Mouse (Mus musculus) ES-Bruce4 (cell line): ENCODE results near the gene Arntl2. TPM values are rescaled to one million over a fixed set of nuclear protein-coding genes. Genes with fewer than 3 reads are reported as not detected.

Source experiments
- H3K27ac ChIP-seq: 2 replicates; pipeline ENCODE4 v1.5.1; 2012; ENCODE audit warnings: low read length, inconsistent platforms; ENCODE audit not compliant: insufficient read depth
- H3K27me3 ChIP-seq: 2 replicates; pipeline ENCODE4 v1.6.1; 2012; ENCODE audit warnings: mild to moderate bottlenecking, low read length, inconsistent platforms; ENCODE audit not compliant: control insufficient read depth, poor library complexity, insufficient read depth, severe bottlenecking
- H3K36me3 ChIP-seq: 2 replicates; pipeline ENCODE4 v1.6.1; 2012; ENCODE audit warnings: inconsistent platforms, mild to moderate bottlenecking, low read length, moderate library complexity; ENCODE audit not compliant: control insufficient read depth, poor library complexity, insufficient read depth, severe bottlenecking
- H3K4me1 ChIP-seq: one replicate; pipeline ENCODE4 v1.8.1; 2011; ENCODE audit warnings: low read length; ENCODE audit not compliant: control insufficient read depth, insufficient read depth
- H3K4me3 ChIP-seq: 2 replicates; pipeline ENCODE4 v1.5.1; 2011; ENCODE audit warnings: low read depth, mild to moderate bottlenecking, low read length
- H3K9ac ChIP-seq: 2 replicates; pipeline ENCODE4 v1.6.1; 2012; ENCODE audit warnings: low read depth, mild to moderate bottlenecking, inconsistent platforms; ENCODE audit not compliant: poor library complexity, severe bottlenecking
- H3K9me3 ChIP-seq: replicated peaks from 2 replicates; pipeline ENCODE4 v1.6.1; 2012; ENCODE audit warnings: mild to moderate bottlenecking, low read length, inconsistent platforms; ENCODE audit not compliant: control insufficient read depth, poor library complexity, insufficient read depth, severe bottlenecking
- CTCF ChIP-seq: IDR thresholded peaks from one replicate; pipeline ENCODE4 v1.8.1; 2011; ENCODE audit warnings: low read depth, low read length
- EP300 ChIP-seq: IDR thresholded peaks from 2 replicates; pipeline ENCODE4 v1.6.1; 2011; ENCODE audit warnings: low read depth, low read length; ENCODE audit not compliant: insufficient read depth
- POLR2A ChIP-seq: IDR thresholded peaks from one replicate; pipeline ENCODE4 v1.8.1; 2011; ENCODE audit warnings: low read length; ENCODE audit not compliant: insufficient read depth
- polyA plus RNA-seq: library from polyadenylated mRNA; stranded (reverse); fragments of >200 nt; gene quantifications from 2 replicates; pipeline ENCODE4 v1.2.4, GENCODE M21; 2011; ENCODE audit warnings: low read depth; ENCODE audit not compliant: missing spikeins, insufficient read depth, insufficient read length

Arntl2 gene
- polyA plus RNA-seq, 1 experiment = 18.6 TPM

DNA sequence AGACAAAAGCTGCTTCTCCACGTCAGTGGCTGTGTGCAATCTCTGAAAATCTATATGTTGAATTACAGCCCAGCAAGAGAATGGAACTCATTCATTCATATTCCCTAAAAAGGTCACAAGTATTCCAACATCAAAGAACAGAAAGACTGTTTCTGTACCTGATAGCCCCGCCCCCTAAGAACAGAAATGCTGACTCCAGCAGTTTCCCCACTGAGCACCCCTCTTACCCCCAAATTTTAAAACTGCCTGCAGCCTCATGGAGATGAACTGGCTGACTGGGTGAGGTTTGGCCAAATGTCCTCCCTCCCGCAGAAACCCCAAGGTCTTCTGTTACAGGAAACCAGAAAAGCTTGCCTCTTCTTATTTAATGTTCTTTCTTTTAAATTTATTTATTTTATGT lies 51.5 kb downstream of the Arntl2 start:
- H3K4me1 ChIP-seq = no peaks in the 10 kb centered on the region
- no peak overlapping the region for H3K27ac ChIP-seq
- H3K36me3 ChIP-seq = no peaks in the 10 kb centered on the region
- H3K4me3 ChIP-seq = no peak overlapping the region
- H3K9me3 ChIP-seq = no peaks in the 10 kb centered on the region
- H3K27me3 ChIP-seq = no peaks in the 10 kb centered on the region
- H3K9ac ChIP-seq = no peak overlapping the region
- TF ChIP-seq EP300 (no peak), POLR2A (no peak), CTCF (no peak)

DNA sequence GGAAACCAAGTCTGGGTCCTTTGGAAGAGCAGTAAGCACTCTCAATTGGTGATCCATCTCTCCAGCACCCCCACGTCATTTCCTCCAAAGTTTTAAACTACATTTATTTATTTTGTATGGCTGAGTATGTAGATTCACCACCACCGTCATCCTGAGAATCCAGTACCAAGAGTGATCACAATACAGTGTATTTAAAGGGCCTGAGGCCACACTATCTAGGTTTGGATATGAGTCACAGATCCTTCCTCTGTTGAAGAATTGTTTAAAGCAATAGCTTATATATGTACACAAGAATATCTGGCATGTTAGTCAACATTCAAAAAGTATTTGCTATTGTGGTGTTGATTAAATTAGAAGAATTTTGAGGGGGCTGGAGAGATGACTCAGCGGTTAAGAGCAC lies 52.4 kb downstream of the Arntl2 start:
- no peaks in the 10 kb centered on the region for H3K36me3 ChIP-seq
- TF ChIP-seq POLR2A = no peak
- H3K9ac ChIP-seq = no peak overlapping the region
- no peaks in the 10 kb centered on the region for H3K27me3 ChIP-seq
- no peaks in the 10 kb centered on the region for H3K4me1 ChIP-seq
- H3K4me3 ChIP-seq = no peak overlapping the region
- no peak overlapping the region for H3K27ac ChIP-seq
- H3K9me3 ChIP-seq = no peaks in the 10 kb centered on the region

GRCm38 (mm10) chr6:146850050-146850449 lies 54.2 kb downstream of the Arntl2 start, which contains the start of gene Smco2:
TSS of gene Smco2 (plus strand) at chr6:146850104.
- Histone ChIP-seq H3K27me3 (no peaks in the 10 kb centered on the region), H3K4me3 (no peak within 1 kb of the TSS), H3K27ac (no peak within 1 kb of the TSS), H3K9ac (no peak within 1 kb of the TSS), H3K9me3 (no peaks in the 10 kb centered on the region), H3K36me3 (no peaks in the 10 kb centered on the region), H3K4me1 (no peaks in the 10 kb centered on the region)
- TF ChIP-seq EP300 (no peak), POLR2A (no peak), CTCF (no peak)

GRCm38 (mm10) chr6:146851916-146852315 lies 56.1 kb downstream of the Arntl2 start:
- H3K36me3 ChIP-seq = no peaks in the 10 kb centered on the region
- H3K4me1 ChIP-seq = no peaks in the 10 kb centered on the region
- no peaks in the 10 kb centered on the region for H3K9me3 ChIP-seq
- H3K4me3 ChIP-seq = no peak overlapping the region
- no peak overlapping the region for H3K9ac ChIP-seq
- H3K27ac ChIP-seq = no peak overlapping the region
- H3K27me3 ChIP-seq = no peaks in the 10 kb centered on the region
- TF ChIP-seq CTCF (no peak), EP300 (no peak), POLR2A (no peak)

DNA sequence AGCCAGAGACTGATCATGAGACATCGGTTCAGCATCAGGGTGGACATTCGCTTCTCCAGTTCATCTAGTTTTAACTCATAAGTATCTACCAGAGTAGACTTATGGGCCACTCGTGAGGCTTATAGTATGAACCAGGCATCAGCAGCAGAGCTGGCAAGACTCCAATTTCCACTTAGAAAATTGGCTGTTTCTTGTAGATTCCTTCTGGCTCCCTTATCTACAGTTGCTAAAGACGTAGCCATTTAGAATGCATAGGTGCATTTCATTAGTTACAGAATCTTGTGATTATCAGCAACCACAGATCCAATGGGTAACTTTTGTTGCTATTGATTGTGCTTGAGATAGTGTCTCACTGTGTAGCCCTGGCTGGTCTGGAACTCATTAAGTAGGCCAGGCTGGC lies 56.9 kb downstream of the Arntl2 start:
- no peaks in the 10 kb centered on the region for H3K36me3 ChIP-seq
- no peaks in the 10 kb centered on the region for H3K4me1 ChIP-seq
- no peaks in the 10 kb centered on the region for H3K9me3 ChIP-seq
- H3K27ac ChIP-seq = no peak overlapping the region
- H3K27me3 ChIP-seq = no peaks in the 10 kb centered on the region
- no peak overlapping the region for H3K4me3 ChIP-seq
- no peak overlapping the region for H3K9ac ChIP-seq
- TF ChIP-seq POLR2A (no peak), CTCF (no peak), EP300 (no peak)

DNA sequence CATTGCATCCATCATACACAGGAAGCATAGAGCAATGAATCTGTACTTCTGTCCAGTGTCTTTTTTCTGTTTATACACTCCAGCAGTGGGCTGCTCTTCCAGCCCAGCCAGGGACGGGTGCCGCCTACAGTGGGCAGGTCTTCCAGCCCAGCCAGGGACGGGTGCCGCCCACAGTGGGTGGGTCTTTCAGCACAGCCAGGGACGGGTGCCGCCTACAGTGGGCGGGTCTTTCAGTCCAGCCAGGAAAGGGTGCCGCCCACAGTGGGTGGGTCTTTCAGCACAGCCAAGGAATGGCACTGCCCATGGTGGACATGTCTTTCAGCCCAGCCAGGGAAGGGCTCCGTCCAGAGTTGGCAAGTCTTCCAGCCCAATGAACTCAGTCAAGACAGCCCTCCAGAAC lies 59.3 kb downstream of the Arntl2 start:
- no peak overlapping the region for H3K27ac ChIP-seq
- no peaks in the 10 kb centered on the region for H3K27me3 ChIP-seq
- no peaks in the 10 kb centered on the region for H3K36me3 ChIP-seq
- TF ChIP-seq EP300 (no peak), POLR2A (no peak), CTCF (no peak)
- no peaks in the 10 kb centered on the region for H3K9me3 ChIP-seq
- no peak overlapping the region for H3K9ac ChIP-seq
- H3K4me1 ChIP-seq = no peaks in the 10 kb centered on the region
- H3K4me3 ChIP-seq = no peak overlapping the region

GRCm38 (mm10) chr6:146857386-146857785 lies 61.5 kb downstream of the Arntl2 start:
- Histone ChIP-seq H3K9me3 (no peaks in the 10 kb centered on the region), H3K9ac (no peak overlapping the region), H3K27me3 (no peaks in the 10 kb centered on the region), H3K4me1 (no peaks in the 10 kb centered on the region), H3K4me3 (no peak overlapping the region), H3K27ac (no peak overlapping the region), H3K36me3 (no peaks in the 10 kb centered on the region)
- no peak for TF ChIP-seq EP300
- TF ChIP-seq POLR2A = no peak
- no peak for TF ChIP-seq CTCF
